Comparison of ENCODE assay signal across 25 mouse cellular contexts in the genomic region with DNA sequence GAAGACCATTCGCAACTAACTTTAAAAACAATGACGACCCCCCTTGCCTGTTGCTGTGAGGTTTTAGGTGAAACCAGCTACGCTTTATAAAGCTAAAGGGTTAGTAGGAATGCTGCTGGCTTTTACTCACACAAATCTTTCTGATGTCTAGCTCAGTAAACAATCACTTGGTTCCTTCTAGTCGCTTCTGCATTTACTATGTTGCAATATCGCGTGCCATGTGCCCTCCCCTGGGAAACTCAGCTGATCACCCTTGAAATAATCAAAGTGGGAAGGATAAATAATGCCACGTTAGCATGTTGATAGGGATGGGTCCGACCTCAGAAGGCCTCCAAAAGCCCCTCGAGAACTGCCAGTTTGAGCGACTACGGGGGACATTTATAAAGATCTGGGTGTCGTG. TPM values are rescaled to one million over a fixed set of nuclear protein-coding genes. Genes with fewer than 3 reads are reported as not detected.
A peak's percentile ranks its signal among the peaks of the same experiment; 100 is the strongest.
DNase-seq lines count a peak whose midpoint lies in the region; ATAC-seq and TF ChIP-seq lines count a peak whose summit lies in the region.
"Had no signal": no experiment of that assay in that cellular context is flagged by ENCODE, and none has a peak within 500 bp of the region (broad histone marks: within the 10 kb centered on the region; RNA-seq: fewer than 3 reads in every experiment).

No protein-coding gene starts in this region.

- TF ChIP-seq CTCF in layer of hippocampus, adult 2 months (conservative IDR thresholded peaks at IDR 0.05) = no peak
- no peak for TF ChIP-seq CTCF in spleen, adult 2 months (IDR thresholded peaks at IDR 0.05; ENCODE audit: extremely low read depth, insufficient read depth, insufficient read length, insufficient replicate concordance)

- WGBS in forebrain, embryonic 10.5 days = 94% methylated on average over 12 of the region's 12 CpGs
- 90% methylated on average over 12 of the region's 12 CpGs for WGBS in forebrain, embryonic 11.5 days
- WGBS in spleen, adult 2 months = 85% methylated on average over 12 of the region's 12 CpGs

- H3K27ac ChIP-seq in forebrain, embryonic 10.5 days = peak overlapping the region; percentile 96
- no peak overlapping the region for H3K27ac ChIP-seq in forebrain, embryonic 11.5 days (ENCODE audit: low read depth, low read length)
- peak overlapping the region; percentile 91 for H3K27ac ChIP-seq in layer of hippocampus, adult 2 months
- H3K27ac ChIP-seq in spleen, adult 2 months (ENCODE audit: insufficient read depth, low read length) = peak overlapping the region; percentile 9; the same call in 1 of the 2 replicates
- H3K27ac ChIP-seq: heart, embryonic 13.5 days; hindbrain, embryonic 15.5 days; kidney, embryonic 15.5 days; limb, embryonic 15.5 days; neural tube, embryonic 15.5 days had no signal

- no peak for DNase-seq in forebrain, embryonic 10.5 days (ENCODE audit: extremely low spot score, low spot score)
- DNase-seq in forebrain, embryonic 11.5 days (ENCODE audit: low spot score) = no peak
- no peak for DNase-seq in layer of hippocampus, adult 2 months (ENCODE audit: low spot score in 2 of 2)
- DNase-seq in layer of hippocampus, postnatal 25 days (ENCODE audit: extremely low spot score in 1 of 2, low spot score in 1 of 2) = no peak
- DNase-seq in spleen, adult 2 months (ENCODE audit: low read depth in 1 of 2, low spot score in 2 of 2) = no peak
- DNase-seq in spleen, postnatal 14 days (ENCODE audit: low spot score in 2 of 2) = no peak
- DNase-seq in urinary bladder, postnatal 25 days (ENCODE audit: low spot score) = no peak
- DNase-seq in cerebellum, adult 9-10 months = no peak
- DNase-seq: adrenal gland, postnatal 14 days; cerebellum, adult 9-11 months; gastrocnemius, postnatal 14 days; heart, postnatal 14 days; left cerebral cortex, postnatal 4 days; lung, adult 18-20 months; lung, postnatal 14 days; right cerebral cortex, adult 18-20 months; right cerebral cortex, postnatal 4 days had no signal

- ATAC-seq in forebrain, embryonic 11.5 days (replicated peaks; ENCODE audit: low FRiP score) = no peak
- ATAC-seq: forebrain, embryonic 16.5 days; intestine, postnatal 0 days had no signal

- no peaks in the 10 kb centered on the region for H3K36me3 ChIP-seq in forebrain, embryonic 10.5 days (replicated peaks)
- H3K36me3 ChIP-seq in forebrain, embryonic 11.5 days (ENCODE audit: control insufficient read depth, insufficient read depth, low read length) = no peaks in the 10 kb centered on the region
- H3K36me3 ChIP-seq in spleen, adult 2 months (ENCODE audit: control insufficient read depth, insufficient read depth, low read length) = no peaks in the 10 kb centered on the region
- H3K36me3 ChIP-seq: heart, embryonic 13.5 days; hindbrain, embryonic 15.5 days; kidney, embryonic 15.5 days; limb, embryonic 15.5 days; neural tube, embryonic 15.5 days had no signal

- H3K4me2 ChIP-seq in forebrain, embryonic 11.5 days (ENCODE audit: low read depth, low read length, severe bottlenecking) = no peak overlapping the region
- H3K4me2 ChIP-seq: heart, embryonic 13.5 days; hindbrain, embryonic 15.5 days; kidney, embryonic 15.5 days; limb, embryonic 15.5 days; neural tube, embryonic 15.5 days had no signal

- H3K9ac ChIP-seq in forebrain, embryonic 11.5 days (ENCODE audit: low read length) = no peak overlapping the region
- H3K9ac ChIP-seq: heart, embryonic 13.5 days; hindbrain, embryonic 15.5 days; kidney, embryonic 15.5 days; limb, embryonic 15.5 days; neural tube, embryonic 15.5 days had no signal

- no peak for TF ChIP-seq POLR2A in spleen, adult 2 months (IDR thresholded peaks at IDR 0.05; ENCODE audit: low read depth, low read length)

- H3K4me1 ChIP-seq in forebrain, embryonic 10.5 days = peaks cover 69% of the 10 kb centered on the region
- H3K4me1 ChIP-seq in forebrain, embryonic 11.5 days (replicated peaks; ENCODE audit: control insufficient read depth, insufficient read depth, low read length) = peaks cover 33% of the 10 kb centered on the region
- H3K4me1 ChIP-seq in spleen, adult 2 months (ENCODE audit: control insufficient read depth, insufficient read depth, insufficient read length) = no peaks in the 10 kb centered on the region

- H3K27me3 ChIP-seq in forebrain, embryonic 10.5 days (ENCODE audit: poor library complexity, severe bottlenecking) = peaks cover 23% of the 10 kb centered on the region
- H3K27me3 ChIP-seq in forebrain, embryonic 11.5 days (ENCODE audit: control insufficient read depth, insufficient read depth, low read length) = no peaks in the 10 kb centered on the region
- no peaks in the 10 kb centered on the region; the same call in 1 of the 2 replicates for H3K27me3 ChIP-seq in spleen, adult 2 months (ENCODE audit: control insufficient read depth, insufficient read depth, low read length)
- H3K27me3 ChIP-seq: hindbrain, embryonic 15.5 days; neural tube, embryonic 15.5 days had no signal

- no peaks in the 10 kb centered on the region for H3K9me3 ChIP-seq in forebrain, embryonic 10.5 days
- no peaks in the 10 kb centered on the region for H3K9me3 ChIP-seq in forebrain, embryonic 11.5 days (ENCODE audit: control insufficient read depth, low read length)
- H3K9me3 ChIP-seq: heart, embryonic 13.5 days; hindbrain, embryonic 15.5 days; kidney, embryonic 15.5 days; limb, embryonic 15.5 days; neural tube, embryonic 15.5 days had no signal

- no peak overlapping the region for H3K4me3 ChIP-seq in forebrain, embryonic 10.5 days
- no peak overlapping the region for H3K4me3 ChIP-seq in forebrain, embryonic 11.5 days (ENCODE audit: low read depth, low read length)
- no peak overlapping the region for H3K4me3 ChIP-seq in layer of hippocampus, adult 2 months
- H3K4me3 ChIP-seq in spleen, adult 2 months (ENCODE audit: extremely low read depth, insufficient read depth, insufficient read length) = no peak overlapping the region
- H3K4me3 ChIP-seq: heart, embryonic 13.5 days; hindbrain, embryonic 15.5 days; kidney, embryonic 15.5 days; limb, embryonic 15.5 days; neural tube, embryonic 15.5 days had no signal

RNA-seq across cellular contexts. Expression of a gene that starts 6.4 kb away (rescaled TPM):
- 0.46 and 0.47 TPM in 2 replicates for polyA plus RNA-seq in forebrain, embryonic 10.5 days (2016; fragmentation: Nextera tagmentation; extraction: Ambion mirVana)
- polyA plus RNA-seq in forebrain, embryonic 11.5 days (2014; fragmentation: Nextera tagmentation; extraction: Ambion mirVana) = 0.69 and 0.73 TPM in 2 replicates
- 10 to 100 TPM; 83.2 to 91.6 TPM for total RNA-seq in layer of hippocampus, adult 2 months (2021)
- total RNA-seq in layer of hippocampus, postnatal 25 days (2021) = 10 to 100 TPM; 84.0 to 88.1 TPM
- 6.7 and 7.3 TPM in 2 replicates for polyA plus RNA-seq in spleen, adult 2 months (2012; rRNA removed)
- polyA plus RNA-seq: heart, embryonic 13.5 days had no signal

RNA-seq across cellular contexts. Expression of a gene that starts 18.3 kb away (rescaled TPM):
- polyA plus RNA-seq in forebrain, embryonic 10.5 days (2016; fragmentation: Nextera tagmentation; extraction: Ambion mirVana) = 0.17 and 0.43 TPM in 2 replicates
- polyA plus RNA-seq in forebrain, embryonic 11.5 days (2014; fragmentation: Nextera tagmentation; extraction: Ambion mirVana) = 0.68 and 0.89 TPM in 2 replicates
- total RNA-seq in layer of hippocampus, adult 2 months (2021) = 10 to 100 TPM; 67.2 to 69.2 TPM
- total RNA-seq in layer of hippocampus, postnatal 25 days (2021) = 10 to 100 TPM; 59.0 to 68.9 TPM
- polyA plus RNA-seq in spleen, adult 2 months (2012; rRNA removed) = 2.1 and 3.9 TPM in 2 replicates
- total RNA-seq: gastrocnemius, postnatal 14 days; heart, adult 18-20 months; heart, postnatal 14 days had no signal
- polyA plus RNA-seq: heart, embryonic 13.5 days; kidney, embryonic 15.5 days had no signal

RNA-seq across cellular contexts. Expression of a gene that starts 29.0 kb away (rescaled TPM):
- 10.6 and 10.8 TPM in 2 replicates for polyA plus RNA-seq in forebrain, embryonic 10.5 days (2016; fragmentation: Nextera tagmentation; extraction: Ambion mirVana)
- polyA plus RNA-seq in forebrain, embryonic 11.5 days (2014; fragmentation: Nextera tagmentation; extraction: Ambion mirVana) = 13.7 and 14.8 TPM in 2 replicates
- total RNA-seq in layer of hippocampus, adult 2 months (2021) = 1 to 10 TPM; 8.3 to 9.2 TPM
- 1 to 10 TPM; 8.6 to 8.9 TPM for total RNA-seq in layer of hippocampus, postnatal 25 days (2021)
- 8.8 and 11.5 TPM in 2 replicates for polyA plus RNA-seq in spleen, adult 2 months (2012; rRNA removed)

RNA-seq across cellular contexts. Expression of a gene that starts 49.5 kb away (rescaled TPM):
- 0.86 and 2.0 TPM in 2 replicates for polyA plus RNA-seq in forebrain, embryonic 10.5 days (2016; fragmentation: Nextera tagmentation; extraction: Ambion mirVana)
- polyA plus RNA-seq in forebrain, embryonic 11.5 days (2014; fragmentation: Nextera tagmentation; extraction: Ambion mirVana) = 1.5 and 2.1 TPM in 2 replicates
- total RNA-seq in layer of hippocampus, adult 2 months (2021) = 100 to 1,000 TPM; 585 to 600 TPM
- total RNA-seq in layer of hippocampus, postnatal 25 days (2021) = 100 to 1,000 TPM; 592 to 599 TPM
- polyA plus RNA-seq in spleen, adult 2 months (2012; rRNA removed) = 3.1 and 3.9 TPM in 2 replicates
